Comparison of ENCODE assay signal across 9 mouse cellular contexts in genomic region chr5:143037201-143037600, GRCm38 (mm10).
A peak's percentile ranks its signal among the peaks of the same experiment; 100 is the strongest.
DNase-seq lines count a peak whose midpoint lies in the region; ATAC-seq and TF ChIP-seq lines count a peak whose summit lies in the region.
"Had no signal": no experiment of that assay in that cellular context is flagged by ENCODE, and none has a peak within 500 bp of the region (broad histone marks: within the 10 kb centered on the region; RNA-seq: fewer than 3 reads in every experiment).

No protein-coding gene starts in this region.

- DNase-seq in hindbrain, postnatal 0 days (ENCODE audit: low spot score), result peak; percentile 76
- peak; percentile 4 to 48 for DNase-seq in thymus, postnatal 10 days (ENCODE audit: low spot score in 2 of 2)
- no peak for DNase-seq in thymus, postnatal 36 days
- DNase-seq in liver, postnatal 0 days, result no peak
- DNase-seq in frontal cortex, postnatal 25 days (ENCODE audit: low spot score in 2 of 2), result no peak
- no peak for DNase-seq in adrenal gland, postnatal 4 days (ENCODE audit: low spot score in 2 of 2)

- TF ChIP-seq CTCF in hindbrain, postnatal 0 days (IDR thresholded peaks at IDR 0.05; ENCODE audit: low read depth), result peak; percentile 81
- TF ChIP-seq CTCF in cortical plate, adult 2 months (IDR thresholded peaks at IDR 0.05; ENCODE audit: extremely low read depth, insufficient read depth, low read length), result peak; percentile 72
- TF ChIP-seq CTCF in liver, postnatal 0 days (IDR thresholded peaks at IDR 0.05; ENCODE audit: low read depth), result peak; percentile 89

- no peak overlapping the region for H3K4me3 ChIP-seq in hindbrain, postnatal 0 days (ENCODE audit: low read length)
- no peak overlapping the region for H3K4me3 ChIP-seq in hindbrain, embryonic 16.5 days (ENCODE audit: low read length)
- H3K4me3 ChIP-seq in cortical plate, adult 2 months (ENCODE audit: insufficient read depth, low read length), result no peak overlapping the region
- no peak overlapping the region for H3K4me3 ChIP-seq in liver, postnatal 0 days (ENCODE audit: low read depth, low read length)
- H3K4me3 ChIP-seq: embryonic facial prominence, embryonic 12.5 days had no signal

- no peak for ATAC-seq in hindbrain, postnatal 0 days
- ATAC-seq in hindbrain, embryonic 16.5 days, result no peak
- ATAC-seq in liver, postnatal 0 days, result peak; percentile 66

- no peak overlapping the region for H3K27ac ChIP-seq in hindbrain, postnatal 0 days
- no peak overlapping the region for H3K27ac ChIP-seq in hindbrain, embryonic 16.5 days (ENCODE audit: low read depth, low read length)
- H3K27ac ChIP-seq in cortical plate, adult 2 months (ENCODE audit: insufficient read depth, low read length), result no peak overlapping the region
- no peak overlapping the region for H3K27ac ChIP-seq in liver, postnatal 0 days (ENCODE audit: low read depth)
- H3K27ac ChIP-seq: embryonic facial prominence, embryonic 12.5 days had no signal

- TF ChIP-seq EP300 in liver, postnatal 0 days (IDR thresholded peaks at IDR 0.05; ENCODE audit: low read depth), result peak; percentile 91

- H3K4me2 ChIP-seq in hindbrain, postnatal 0 days (ENCODE audit: low read depth, low read length), result no peak overlapping the region
- no peak overlapping the region for H3K4me2 ChIP-seq in hindbrain, embryonic 16.5 days (ENCODE audit: low read length)
- H3K4me2 ChIP-seq in liver, postnatal 0 days (ENCODE audit: low read depth, low read length), result no peak overlapping the region
- H3K4me2 ChIP-seq: embryonic facial prominence, embryonic 12.5 days had no signal

- H3K9ac ChIP-seq in hindbrain, postnatal 0 days (replicated peaks; ENCODE audit: low read length), result no peak overlapping the region
- no peak overlapping the region for H3K9ac ChIP-seq in hindbrain, embryonic 16.5 days (ENCODE audit: low read depth, low read length)
- no peak overlapping the region for H3K9ac ChIP-seq in liver, postnatal 0 days (replicated peaks)
- H3K9ac ChIP-seq: embryonic facial prominence, embryonic 12.5 days had no signal

- WGBS in hindbrain, postnatal 0 days, result 18% methylated on average over 1 of the region's 1 CpGs
- 23% methylated on average over 1 of the region's 1 CpGs for WGBS in hindbrain, embryonic 16.5 days
- WGBS in liver, postnatal 0 days (ENCODE audit: insufficient replicate concordance), result 23% methylated on average over 1 of the region's 1 CpGs

- H3K27me3 ChIP-seq in hindbrain, postnatal 0 days (ENCODE audit: insufficient read depth, low read length), result no peaks in the 10 kb centered on the region
- H3K27me3 ChIP-seq in hindbrain, embryonic 16.5 days (replicated peaks; ENCODE audit: control insufficient read depth, insufficient read depth, low read length), result no peaks in the 10 kb centered on the region
- H3K27me3 ChIP-seq in liver, postnatal 0 days (ENCODE audit: insufficient read depth, low read length), result no peaks in the 10 kb centered on the region
- H3K27me3 ChIP-seq: embryonic facial prominence, embryonic 12.5 days had no signal

- no peak for TF ChIP-seq POLR2A in cortical plate, adult 2 months (IDR thresholded peaks at IDR 0.05; ENCODE audit: extremely low read depth, insufficient read depth, low read length)

- H3K9me3 ChIP-seq in hindbrain, postnatal 0 days (ENCODE audit: low read length), result no peaks in the 10 kb centered on the region
- no peaks in the 10 kb centered on the region for H3K9me3 ChIP-seq in hindbrain, embryonic 16.5 days (ENCODE audit: control insufficient read depth, low read length)
- no peaks in the 10 kb centered on the region for H3K9me3 ChIP-seq in liver, postnatal 0 days (ENCODE audit: low read length)
- H3K9me3 ChIP-seq: embryonic facial prominence, embryonic 12.5 days had no signal

- no peaks in the 10 kb centered on the region for H3K4me1 ChIP-seq in hindbrain, postnatal 0 days (ENCODE audit: insufficient read depth, low read length)
- no peaks in the 10 kb centered on the region for H3K4me1 ChIP-seq in hindbrain, embryonic 16.5 days (ENCODE audit: control insufficient read depth, insufficient read depth, low read depth, low read length)
- H3K4me1 ChIP-seq in cortical plate, adult 2 months (ENCODE audit: control insufficient read depth, insufficient read depth, low read length), result no peaks in the 10 kb centered on the region; the same call in none of the 2 replicates
- peaks cover 16% of the 10 kb centered on the region for H3K4me1 ChIP-seq in liver, postnatal 0 days (ENCODE audit: insufficient read depth)

- H3K36me3 ChIP-seq in hindbrain, postnatal 0 days (ENCODE audit: insufficient read depth, low read length), result no peaks in the 10 kb centered on the region; the same call in 1 of the 2 replicates
- H3K36me3 ChIP-seq in hindbrain, embryonic 16.5 days (ENCODE audit: control insufficient read depth, insufficient read depth, low read length), result no peaks in the 10 kb centered on the region
- peaks cover 5% of the 10 kb centered on the region; the same call in 1 of the 2 replicates for H3K36me3 ChIP-seq in liver, postnatal 0 days (replicated peaks; ENCODE audit: insufficient read depth, low read length)

Comparison
In these comparisons a context has a peak if more than half of its experiments do, and no peak if none do; other contexts are left out.
1. DNase-seq: peak in hindbrain, postnatal 0 days (single experiment) and thymus, postnatal 10 days (2 of 2); none in thymus, postnatal 36 days (0 of 2), liver, postnatal 0 days (single experiment), frontal cortex, postnatal 25 days (0 of 2) and adrenal gland, postnatal 4 days (0 of 2).
2. Peak in every context shown above with its lines, with median percentiles within 50 percentile points of each other: CTCF ChIP-seq.